Mouse (Mus musculus): Measurements from ENCODE around the gene Insl3.

Gene Insl3

DNA sequence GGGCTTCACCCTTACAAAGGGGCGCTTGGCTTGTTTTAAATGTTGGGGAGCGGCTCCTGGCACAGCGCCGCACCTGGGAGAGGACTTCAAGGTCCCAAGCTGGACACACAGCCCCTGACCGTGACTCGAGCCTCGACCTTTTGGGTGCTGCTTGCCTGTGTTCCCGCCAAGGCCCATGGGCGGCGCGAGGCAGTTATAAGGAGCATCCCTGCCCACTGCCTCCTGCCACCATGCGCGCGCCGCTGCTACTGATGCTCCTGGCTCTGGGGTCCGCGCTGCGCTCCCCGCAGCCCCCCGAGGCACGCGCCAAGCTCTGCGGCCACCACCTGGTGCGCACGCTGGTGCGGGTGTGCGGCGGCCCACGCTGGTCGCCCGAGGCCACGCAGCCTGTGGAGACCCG lies at the start of gene Insl3:
Gene Insl3, plus strand, starts transcription at position 187 of the 400 bp plus-strand sequence.
- no peak for DNase-seq (ENCODE audit: low spot score)

DNA sequence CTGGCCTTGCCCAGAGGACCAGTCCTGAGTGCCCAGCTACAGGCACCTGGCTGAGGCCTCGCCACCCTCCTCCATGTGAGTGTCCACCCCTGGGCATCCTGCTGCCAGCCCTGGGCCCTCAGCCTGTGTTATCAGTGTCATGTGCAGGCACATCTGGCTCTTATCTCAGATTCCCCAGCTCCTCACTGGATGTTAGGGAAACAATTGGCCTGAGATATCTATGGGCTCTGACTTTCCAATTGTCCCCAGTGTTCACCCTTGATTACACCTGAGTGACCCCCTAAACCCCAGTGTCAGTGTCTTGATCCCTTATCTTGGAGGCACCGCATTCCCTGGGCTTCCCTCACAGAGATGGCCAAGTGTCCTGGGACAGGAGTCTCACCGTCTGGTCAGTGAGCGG lies 49.7 kb upstream of the Insl3 start:
- DNase-seq (ENCODE audit: low spot score): no peak

DNA sequence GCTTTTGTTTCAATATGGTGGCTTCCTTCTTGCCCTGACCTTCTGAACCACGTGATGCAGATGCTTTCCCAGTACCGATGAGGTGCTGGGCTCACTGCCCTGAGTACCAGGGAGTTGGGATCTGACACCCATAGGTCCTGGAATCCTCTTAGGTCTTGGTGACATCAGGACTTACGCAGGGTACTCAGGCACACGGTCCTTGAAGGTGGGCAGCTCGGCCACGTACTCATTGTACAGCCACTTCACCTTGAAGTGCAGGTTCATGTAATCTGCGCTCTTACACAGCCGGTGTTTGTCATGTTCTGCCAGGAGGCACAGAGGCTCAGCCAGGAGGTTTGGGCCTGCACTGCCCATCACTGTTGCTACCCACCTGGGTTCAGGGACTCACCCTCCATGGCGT lies 43.5 kb upstream of the Insl3 start:
- DNase-seq (ENCODE audit: low spot score): no peak

DNA sequence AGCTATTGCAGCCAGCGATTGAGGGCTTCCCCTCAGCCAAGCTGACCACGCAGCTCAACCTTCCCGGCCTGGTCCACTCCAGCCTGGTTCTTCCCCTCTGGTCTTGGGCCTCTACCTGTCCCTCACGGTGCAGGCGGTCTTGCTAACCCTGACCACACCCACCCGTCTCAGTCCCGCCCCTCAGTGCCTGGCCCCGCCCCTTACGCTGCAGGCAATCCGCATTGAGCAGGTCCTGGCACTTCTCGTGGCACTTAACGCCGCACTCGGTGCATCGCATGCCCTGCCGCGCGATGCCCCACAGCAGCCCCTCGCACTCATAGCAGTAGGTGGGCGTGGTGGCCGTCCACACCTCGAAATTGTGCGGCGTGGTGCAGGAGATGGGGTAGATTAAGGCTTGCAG lies 34.4 kb upstream of the Insl3 start:
- no peak for DNase-seq (ENCODE audit: low spot score)

DNA sequence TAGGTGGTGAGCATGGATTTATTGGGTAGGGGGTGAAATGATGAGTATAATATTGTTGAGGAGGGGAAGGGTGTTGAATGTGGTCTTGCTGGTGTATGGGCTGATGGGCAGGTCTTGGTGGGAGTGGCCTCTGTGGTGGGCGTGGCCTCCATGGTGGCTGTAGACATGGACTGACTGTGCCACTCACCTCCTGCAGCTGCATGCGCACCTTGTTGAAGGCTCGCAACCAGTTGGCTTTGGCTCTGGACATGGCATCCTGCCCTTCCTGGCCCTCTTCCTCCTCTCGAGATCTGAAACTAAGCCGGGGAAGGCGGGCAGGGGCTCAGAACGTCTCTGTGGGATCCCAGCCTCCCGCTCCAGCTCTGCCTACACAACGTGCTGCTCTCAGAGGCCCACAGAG lies 31.2 kb upstream of the Insl3 start:
- no peak for DNase-seq (ENCODE audit: low spot score)

DNA sequence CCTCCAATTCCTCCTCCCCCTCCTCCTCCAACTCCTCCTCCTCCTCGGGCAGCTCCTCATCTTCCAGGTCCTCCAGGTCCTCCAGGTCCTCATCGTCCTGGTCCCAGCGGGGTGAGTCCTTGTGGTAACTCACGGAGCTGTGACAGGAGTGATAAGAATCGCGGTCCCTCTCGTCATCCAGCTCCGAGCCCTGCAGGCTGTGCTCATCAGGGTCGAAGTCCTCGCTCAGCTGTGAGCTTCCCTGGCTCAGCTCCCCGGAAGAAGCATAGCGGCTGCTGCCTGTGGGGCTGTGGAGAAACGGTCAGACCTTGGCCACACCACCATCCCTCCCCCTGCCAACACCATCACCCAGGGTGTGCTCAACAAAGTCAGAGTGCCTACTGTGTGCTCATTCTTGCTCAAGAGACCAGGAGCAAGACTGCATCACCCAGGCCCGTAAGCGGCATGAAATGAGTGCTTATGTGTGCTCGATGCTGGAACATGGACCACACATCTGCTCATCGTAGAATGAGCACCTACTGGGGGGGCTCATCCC lies 30.4 kb upstream of the Insl3 start:
- no peak for DNase-seq (ENCODE audit: low spot score)

DNA sequence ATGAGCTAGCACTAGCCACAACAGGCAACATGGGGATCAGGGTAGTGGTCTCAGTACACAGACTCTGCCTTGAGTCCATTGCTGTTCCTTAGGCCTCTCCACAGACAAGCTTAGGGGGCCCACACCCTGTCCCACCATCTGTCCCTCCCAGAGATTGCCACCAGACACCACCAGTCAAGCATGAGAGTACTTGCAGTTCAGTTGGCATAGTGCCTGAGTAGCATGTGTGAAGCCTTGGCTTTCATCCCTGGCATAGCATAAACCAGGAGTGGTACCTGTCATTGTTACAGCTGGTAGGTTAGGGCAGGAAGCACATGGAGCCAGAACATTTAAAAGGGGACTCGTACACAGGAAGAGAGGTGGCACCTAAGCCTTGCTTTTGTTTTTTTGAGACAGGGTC lies 29.3 kb upstream of the Insl3 start:
- no peak for DNase-seq (ENCODE audit: low spot score)

DNA sequence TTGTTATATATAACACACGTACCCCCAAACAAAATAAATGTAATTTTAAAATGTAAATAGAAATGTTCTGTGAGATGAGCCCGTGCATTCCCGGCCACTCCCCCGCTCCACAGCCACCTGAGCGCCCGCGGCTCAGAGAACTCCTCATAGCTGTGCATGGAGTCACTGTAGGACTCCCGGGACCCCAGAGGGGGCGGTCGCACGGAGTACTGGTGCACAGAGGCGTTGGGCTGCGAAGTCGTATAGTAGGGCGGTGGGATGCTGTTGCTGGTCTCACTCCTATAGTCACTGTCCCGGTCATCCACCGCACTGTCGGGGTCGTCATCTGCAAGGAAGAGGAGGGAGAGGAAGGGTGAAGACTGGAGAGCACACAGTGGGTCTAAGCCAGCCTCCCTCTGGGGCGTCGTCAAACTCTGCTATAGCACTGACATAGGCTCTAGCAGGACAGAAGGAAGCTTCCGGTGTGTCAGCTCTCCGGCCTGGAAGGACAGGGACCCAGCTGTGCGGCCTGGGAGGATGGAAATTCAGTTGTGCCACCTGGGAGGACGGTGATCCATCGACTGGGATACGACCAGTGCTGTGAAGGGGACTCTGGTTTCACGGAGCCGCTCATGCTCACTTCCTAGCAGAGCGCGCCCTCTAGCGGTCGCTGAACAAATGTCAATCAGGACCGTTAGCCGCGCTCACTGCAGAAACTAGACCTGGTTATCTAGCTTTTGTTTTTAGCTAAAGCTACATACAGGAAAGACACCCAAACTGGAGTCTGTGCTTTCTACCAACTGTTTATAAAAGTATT lies 28.5 kb upstream of the Insl3 start:
- peak; percentile 89 for DNase-seq (ENCODE audit: low spot score)

DNA sequence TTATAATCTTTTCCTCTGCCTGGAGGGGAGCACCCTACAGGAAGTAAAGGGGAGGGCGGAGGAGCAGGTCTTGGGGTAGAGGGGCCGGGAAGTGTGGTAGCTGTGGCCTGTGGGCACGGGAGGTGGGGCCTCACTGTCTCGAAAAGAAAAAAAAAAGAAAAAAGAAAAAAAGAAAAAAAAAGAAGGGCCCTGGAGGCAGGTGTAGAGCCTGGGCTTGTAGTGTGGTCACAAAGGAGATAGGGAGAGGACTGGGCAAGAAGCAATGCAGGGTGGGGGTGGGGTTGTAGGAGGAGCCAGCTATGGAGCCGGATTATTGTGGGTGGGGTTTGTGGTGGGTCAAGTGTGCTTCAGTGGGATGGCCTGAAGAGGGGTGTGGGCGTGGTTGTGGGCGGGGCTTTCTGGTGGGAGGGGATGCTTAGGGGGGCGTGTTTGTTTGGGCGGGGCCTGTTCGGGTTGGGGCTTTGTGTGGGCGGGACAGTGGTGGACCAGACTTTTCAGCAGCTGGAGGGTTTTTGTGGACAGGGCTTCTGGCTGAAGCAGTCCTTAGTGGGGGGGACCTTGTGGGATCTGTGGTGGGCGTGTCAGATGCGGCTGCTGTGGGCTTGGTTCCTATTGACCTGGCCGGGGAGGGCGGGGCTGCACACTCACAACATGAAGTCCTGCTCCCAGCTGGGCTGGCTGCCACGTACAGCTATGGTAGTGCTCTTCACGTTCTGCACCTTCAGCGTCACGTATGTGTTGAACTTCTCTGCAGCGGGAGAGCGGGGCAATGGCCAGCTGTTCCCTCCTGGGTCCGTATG lies 23.5 kb upstream of the Insl3 start:
- peak; percentile 66 for DNase-seq (ENCODE audit: low spot score)

DNA sequence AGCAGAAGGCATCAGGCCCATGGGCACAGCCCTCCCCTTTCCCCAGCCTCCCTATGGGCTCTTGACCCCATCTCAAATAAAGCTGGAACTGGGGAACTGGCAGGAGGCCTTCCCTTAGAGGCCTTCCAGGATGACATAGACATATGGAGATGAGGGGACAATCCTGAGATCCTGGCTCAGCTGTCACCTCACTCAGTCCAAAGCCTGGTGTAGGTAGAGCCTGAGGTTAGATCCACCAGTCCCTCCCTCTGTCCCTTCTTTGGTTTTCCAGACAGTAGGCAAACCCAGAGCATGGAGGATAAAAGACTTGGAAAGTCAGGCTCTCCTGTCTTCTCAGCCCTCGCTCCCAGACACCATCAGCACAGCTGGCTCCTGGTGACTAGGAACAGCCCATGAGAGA lies 22.2 kb upstream of the Insl3 start:
- no peak for DNase-seq (ENCODE audit: low spot score)

DNA sequence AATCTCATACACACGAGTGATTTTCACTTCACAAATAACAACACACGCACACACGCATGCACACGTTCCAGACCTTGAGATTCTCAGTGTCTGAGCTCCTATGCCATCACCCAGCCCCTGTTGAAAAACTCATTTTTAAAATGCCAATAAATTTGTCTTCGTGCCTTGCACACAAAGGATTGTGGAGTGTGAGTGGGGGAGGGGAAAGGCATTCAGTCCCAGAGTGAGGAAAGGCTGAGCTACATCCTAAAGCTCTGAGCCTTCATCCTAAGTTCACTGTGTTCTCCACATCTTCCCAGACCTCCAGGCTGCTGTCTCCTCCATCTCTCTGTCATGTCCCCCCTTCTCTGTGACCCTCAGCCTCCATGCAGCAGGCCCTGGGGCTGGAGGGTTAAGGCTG lies 21.8 kb upstream of the Insl3 start:
- DNase-seq (ENCODE audit: low spot score): no peak

DNA sequence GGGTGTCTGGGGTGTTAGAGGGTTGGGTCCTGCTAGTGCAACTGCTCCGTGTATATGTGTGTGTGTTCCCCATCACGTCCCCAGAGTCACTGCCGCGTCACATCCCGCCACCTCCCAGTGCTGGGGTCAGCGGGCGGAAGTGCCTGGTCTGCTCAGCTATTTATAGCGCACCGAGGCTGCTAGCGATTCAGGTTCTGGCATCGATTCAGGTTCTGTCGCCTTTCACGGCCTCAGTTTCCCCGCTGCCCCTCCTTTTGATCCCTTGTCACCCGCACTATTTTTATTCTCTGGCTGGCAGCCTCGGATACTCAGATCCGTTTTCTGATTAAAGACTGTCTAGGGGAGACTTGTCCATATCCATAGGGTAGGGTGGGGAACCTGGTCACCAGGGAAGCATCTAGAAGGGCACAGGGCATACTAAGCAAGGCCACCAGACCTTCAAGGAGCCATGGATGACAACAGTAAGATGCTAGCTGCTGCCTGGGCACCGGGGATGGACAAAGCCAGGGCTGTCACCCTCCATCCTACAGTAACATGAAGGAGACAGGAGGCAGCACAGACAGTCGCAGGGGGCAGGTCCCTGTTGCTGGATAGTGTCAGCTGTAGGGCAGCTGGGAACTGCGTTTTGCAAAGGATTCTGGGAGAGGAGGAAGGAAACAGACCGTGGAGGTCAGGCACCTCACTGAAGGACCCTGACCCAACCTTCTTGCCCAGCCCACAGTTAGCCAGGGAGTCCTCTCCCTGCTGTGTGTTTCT lies 20.6 kb upstream of the Insl3 start:
- no peak for DNase-seq (ENCODE audit: low spot score)

DNA sequence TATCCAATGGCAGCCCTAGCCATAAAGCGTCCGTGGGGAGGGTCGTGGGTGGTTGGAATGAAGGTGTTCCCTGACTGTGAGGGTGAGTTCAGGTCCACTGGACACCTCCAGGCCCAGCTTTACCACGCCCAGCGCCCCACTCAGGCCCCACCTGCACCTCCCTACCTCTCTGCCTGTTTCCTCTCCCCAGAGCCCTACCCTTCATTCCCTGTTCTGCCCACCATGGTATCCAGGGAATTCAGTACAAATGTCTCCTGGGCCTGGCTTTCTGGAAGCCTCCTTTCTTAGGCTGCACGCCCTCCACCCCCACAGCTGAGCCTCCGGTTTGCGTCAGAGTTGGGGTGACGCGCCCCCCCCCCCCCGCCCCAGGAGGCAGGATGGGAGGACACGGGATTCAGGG lies 18.8 kb upstream of the Insl3 start:
- DNase-seq (ENCODE audit: low spot score): no peak

DNA sequence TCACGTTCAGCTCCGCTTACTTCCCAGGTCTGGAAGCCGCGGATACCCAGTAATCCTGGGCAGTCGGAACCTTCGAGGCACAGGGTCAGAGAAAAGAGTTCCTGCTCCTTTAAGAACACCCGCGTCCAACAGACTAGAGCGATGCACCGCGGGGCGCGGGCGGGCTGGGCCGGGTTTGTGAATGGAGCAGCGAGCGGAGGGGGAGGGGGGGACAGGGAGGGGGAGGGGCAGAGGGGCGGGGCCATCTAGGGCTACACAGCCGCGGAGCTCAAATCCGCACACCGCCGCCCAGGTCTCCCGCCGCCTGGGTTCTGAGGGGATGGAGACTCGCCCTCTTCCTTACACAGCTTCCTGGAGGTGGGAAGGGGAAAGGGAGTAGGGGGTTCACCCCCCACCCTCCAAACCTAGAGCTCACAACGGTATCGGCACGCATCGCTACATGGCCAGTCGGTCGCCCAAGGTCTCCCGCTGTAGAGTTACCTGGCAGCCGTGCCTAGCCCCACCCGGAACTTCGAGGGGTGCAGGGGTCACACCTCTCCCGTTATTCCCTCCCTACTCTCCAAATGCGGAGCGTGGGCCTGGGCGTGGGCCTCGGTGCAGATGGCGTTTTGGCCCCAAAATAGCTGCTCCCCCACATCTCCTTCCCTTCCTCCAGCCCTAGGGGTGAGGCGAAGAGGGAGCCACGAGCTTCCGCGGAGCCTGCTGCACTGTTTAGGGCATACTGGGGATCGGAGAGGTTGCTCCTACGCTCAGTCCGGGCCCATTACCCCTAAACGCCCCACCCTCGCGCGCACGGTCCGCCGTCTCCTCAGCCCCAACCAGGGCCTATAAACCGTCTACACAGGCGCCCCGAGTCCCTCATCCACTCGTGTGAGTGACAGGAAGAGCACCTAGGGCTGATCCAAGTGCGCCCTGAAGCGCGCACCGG lies 18.1 kb upstream of the Insl3 start:
- peak; percentile 78 for DNase-seq (ENCODE audit: low spot score)

DNA sequence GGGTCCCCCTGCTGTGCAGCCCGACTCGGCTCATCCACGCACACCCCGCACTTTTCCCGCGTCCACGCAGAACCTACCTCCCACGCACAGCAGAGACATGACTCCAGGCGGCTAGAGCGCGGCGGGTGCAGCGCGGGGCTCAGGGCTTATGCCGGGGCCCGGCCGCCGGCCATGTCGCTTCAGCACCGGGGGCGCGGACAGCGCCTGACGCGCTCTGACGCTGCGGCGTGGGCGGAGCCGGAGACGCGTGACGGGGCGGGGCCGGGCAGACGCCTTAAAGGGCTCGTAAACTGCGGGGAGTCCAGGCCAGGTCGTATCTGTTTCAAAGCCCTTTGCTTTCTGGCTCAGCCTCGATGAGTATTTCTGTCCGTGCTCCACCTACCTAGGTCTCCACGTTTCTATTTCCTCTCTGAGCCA lies 17.5 kb upstream of the Insl3 start, which contains the start of gene Unc13a:
Gene Unc13a, minus strand, starts transcription at position 209 of the 417 bp plus-strand sequence.
- DNase-seq (ENCODE audit: low spot score): peak; percentile 92

DNA sequence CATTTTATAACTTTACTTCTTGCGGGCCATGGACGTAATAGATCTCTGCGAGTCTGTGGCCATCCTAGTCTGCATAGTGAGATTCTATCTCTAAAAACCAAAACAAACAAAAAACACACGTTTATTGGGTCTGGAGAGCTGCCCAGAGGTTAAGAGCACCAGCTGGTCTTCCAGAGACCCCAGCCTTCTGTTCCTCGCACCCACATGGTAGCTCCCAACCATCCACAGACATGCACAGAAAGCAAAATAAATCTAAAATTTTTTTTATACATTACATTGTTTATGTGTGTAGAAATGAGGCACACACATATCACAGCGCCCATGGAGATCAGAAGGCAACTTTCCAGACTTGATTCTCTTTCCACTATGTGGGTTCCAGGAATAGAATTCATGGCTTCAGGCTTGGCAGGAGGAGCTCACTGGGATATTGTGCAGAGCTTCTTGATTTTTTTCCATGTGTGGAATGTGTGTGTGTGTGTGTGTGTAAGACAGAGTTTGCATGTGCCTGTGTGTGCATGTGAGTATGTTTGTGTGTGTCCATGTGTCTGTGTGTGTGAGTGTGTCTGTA lies 16.8 kb upstream of the Insl3 start:
- no peak for DNase-seq (ENCODE audit: low spot score)

DNA sequence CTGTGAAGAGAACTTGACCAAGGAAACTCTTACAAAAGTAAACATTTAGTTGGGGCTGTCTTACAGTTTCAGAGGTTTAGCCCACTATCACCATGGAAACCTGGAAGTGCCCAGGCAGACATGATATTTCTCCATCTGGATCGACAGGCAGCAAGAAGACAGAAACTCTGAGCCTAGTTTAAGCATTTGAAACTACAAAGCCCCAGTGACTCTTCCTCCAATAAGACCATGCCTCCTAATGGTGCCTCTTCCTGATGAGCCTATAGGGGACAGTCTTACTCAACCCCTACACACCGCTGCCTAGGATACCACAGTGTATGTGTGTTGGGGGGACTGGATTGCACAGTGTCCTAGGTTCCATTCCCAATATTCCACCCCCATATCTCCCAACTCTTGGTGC lies 14.9 kb upstream of the Insl3 start:
- DNase-seq (ENCODE audit: low spot score): no peak

DNA sequence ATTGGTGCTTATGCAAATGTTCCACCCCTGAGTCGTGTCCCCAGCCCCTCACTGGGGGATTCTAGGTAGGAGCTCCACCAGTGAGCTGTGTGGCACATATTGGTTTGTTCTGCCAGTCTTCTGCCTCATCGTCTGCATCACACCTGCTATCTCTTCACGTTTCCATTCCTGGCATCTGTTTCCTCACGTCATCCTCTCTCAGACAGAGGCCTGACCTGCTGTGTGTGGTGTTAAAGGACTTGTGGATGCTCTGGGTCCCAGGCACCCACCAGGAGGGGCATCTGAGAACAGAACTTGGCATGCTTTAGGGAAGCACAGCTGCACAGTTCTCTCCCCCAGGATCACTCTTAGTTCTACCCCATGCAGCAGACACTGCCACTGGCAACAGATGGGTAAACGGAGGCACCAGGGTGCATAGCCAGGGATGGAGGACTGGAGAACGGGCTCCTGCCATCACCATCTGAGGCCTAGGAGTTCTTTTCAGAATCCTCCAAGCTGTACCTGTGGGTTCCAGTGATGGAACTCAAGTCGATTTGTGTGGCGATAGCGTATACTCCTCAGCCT lies 13.5 kb upstream of the Insl3 start:
- DNase-seq (ENCODE audit: low spot score): no peak

DNA sequence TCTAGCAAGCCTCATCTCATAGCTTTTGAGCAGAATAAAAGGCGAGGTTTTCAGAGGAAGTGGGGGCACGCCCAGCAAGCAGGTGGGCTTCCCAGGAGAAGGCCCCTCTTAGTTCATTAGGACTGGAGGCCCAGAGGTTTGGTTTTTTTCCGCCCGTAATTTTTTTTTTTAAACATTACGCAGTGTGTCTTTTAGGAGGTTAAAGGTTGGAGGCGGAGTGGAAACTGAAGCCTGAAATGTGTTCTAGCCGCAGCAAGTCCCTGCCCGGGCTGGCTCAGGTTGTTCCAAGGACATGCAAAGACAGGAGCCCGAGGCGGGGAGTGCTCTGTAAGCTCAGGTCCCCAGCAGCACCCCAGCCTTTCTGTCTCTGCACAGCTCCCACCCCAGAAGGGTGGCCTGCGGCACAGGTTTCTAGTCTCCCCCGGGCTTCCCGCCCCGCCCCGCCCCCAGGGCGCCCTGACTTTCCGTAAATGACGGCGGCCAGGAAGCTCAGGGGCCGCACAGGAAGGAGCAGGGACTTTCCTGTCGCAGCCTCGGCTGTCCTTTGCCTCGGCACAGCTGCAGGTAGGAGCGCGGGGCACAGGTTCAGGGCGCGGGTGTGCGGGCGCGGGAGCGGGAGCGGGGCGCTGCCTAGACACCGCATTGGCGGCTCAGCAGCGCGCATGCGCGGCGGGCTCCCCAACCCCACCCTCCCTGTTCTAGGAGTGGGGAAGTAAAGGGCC lies 12.8 kb upstream of the Insl3 start, which contains the start of gene Jak3:
Gene Jak3, plus strand, starts transcription at position 277 of the 722 bp plus-strand sequence.
- no peak for DNase-seq (ENCODE audit: low spot score)

DNA sequence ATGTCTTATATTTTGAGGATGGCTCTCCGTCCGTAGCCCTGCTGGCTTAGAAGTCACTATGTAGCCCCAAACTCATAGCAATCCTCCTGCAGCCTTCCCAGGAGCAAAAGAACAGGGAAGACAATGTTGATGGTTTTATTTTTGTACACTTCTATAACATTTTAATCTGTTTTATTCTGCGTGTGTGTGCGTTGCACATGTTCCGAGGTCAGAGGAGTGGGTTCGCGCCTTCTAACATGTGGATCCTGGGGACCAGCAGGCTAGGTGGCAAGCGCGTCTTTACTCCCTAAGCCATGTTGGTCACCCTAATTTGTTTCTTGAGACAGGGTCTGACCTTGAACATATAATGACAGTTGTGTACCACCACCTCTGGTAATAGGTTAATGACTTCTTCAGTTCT lies 12.2 kb upstream of the Insl3 start:
- DNase-seq (ENCODE audit: low spot score): no peak

All from layer of hippocampus, adult 11-12 months (tissue).